Mouse (Mus musculus): ENCODE data around the gene Nf2. TPM values are rescaled to one million over a fixed set of nuclear protein-coding genes. Genes with fewer than 3 reads are reported as not detected.

The Nf2 gene
- polyA plus RNA-seq, 1 experiment from 2014 or later = 53.2 TPM

DNA sequence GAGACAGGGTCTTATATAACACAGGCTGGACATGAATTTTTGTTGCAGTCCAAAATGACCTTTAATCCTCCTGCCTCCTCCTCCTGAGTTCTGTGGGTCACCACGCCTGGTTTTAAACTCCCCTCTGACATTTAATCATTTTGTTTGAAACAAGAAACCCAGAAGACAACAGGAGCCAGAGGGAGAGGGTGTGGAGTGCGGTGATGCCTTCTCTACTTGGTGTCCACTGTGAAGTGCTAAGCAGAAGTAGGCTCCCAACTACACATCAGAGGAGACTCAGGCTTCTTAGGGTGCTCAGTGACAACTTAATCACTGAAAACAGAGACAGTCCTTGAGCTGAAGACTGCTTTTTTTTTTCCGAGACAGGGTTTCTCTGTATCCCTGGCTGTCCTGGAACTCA is 68.4 kb downstream of the Nf2 start:
- no peak overlapping the region for H3K4me3 ChIP-seq (replicated peaks)
- H3K4me1 ChIP-seq = peaks cover 10% of the 10 kb centered on the region; the same call in 1 of the 2 replicates
- H3K27ac ChIP-seq = no peak overlapping the region
- peaks cover 86% of the 10 kb centered on the region for H3K36me3 ChIP-seq
- no peak overlapping the region for H3K9ac ChIP-seq
- H3K4me2 ChIP-seq = no peak overlapping the region
- no peaks in the 10 kb centered on the region for H3K9me3 ChIP-seq (replicated peaks)
- 46% methylated on average over 3 of the region's 3 CpGs for WGBS
- ATAC-seq (replicated peaks; ENCODE audit: low FRiP score) = peak; percentile 53
- no peaks in the 10 kb centered on the region for H3K27me3 ChIP-seq

- Histone ChIP-seq H3K9me3 (replicated peaks) (no peaks in the 10 kb centered on the region), H3K27ac (no peak overlapping the region), H3K9ac (no peak overlapping the region), H3K4me3 (replicated peaks) (no peak overlapping the region), H3K4me2 (no peak overlapping the region), H3K36me3 (peaks cover 49% of the 10 kb centered on the region), H3K4me1 (no peaks in the 10 kb centered on the region), H3K27me3 (no peaks in the 10 kb centered on the region)
- WGBS = 28% methylated on average over 3 of the region's 3 CpGs
- no peak for ATAC-seq (replicated peaks; ENCODE audit: low FRiP score)
Measured at GRCm38 (mm10) chr11:4772925-4773324, 76.4 kb downstream of the Nf2 start.

GRCm38 (mm10) chr11:4771756-4772155 is 77.6 kb downstream of the Nf2 start:
- no peak overlapping the region for H3K27ac ChIP-seq
- H3K4me3 ChIP-seq (replicated peaks) = no peak overlapping the region
- ATAC-seq (replicated peaks; ENCODE audit: low FRiP score) = no peak
- H3K9ac ChIP-seq = no peak overlapping the region
- no peaks in the 10 kb centered on the region for H3K9me3 ChIP-seq (replicated peaks)
- no peaks in the 10 kb centered on the region for H3K4me1 ChIP-seq
- no peak overlapping the region for H3K4me2 ChIP-seq
- peaks cover 40% of the 10 kb centered on the region for H3K36me3 ChIP-seq
- no peaks in the 10 kb centered on the region for H3K27me3 ChIP-seq
- WGBS = 88% methylated on average over 7 of the region's 7 CpGs

DNA sequence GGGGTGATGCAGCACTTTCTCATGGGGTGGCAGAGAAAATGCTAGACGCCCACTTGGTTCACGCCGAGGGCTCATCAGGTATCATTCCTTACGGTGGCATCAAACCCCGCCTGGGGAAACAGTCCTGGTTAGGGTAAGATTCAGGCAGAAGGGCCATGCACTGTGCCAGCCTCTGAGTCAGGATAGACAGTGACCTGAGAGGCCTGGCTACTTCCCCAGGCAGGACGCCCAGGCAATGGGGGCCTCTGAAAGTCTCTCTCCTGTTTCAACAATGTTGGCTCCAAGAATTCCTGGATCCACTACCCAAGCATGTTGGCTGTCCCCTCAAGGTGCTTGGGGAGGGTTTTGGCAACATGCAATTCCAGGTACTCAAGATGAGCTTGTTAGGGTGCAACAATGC is 79.5 kb downstream of the Nf2 start:
- Histone ChIP-seq H3K36me3 (peaks cover 29% of the 10 kb centered on the region), H3K4me1 (no peaks in the 10 kb centered on the region), H3K27me3 (no peaks in the 10 kb centered on the region), H3K4me3 (replicated peaks) (no peak overlapping the region), H3K27ac (no peak overlapping the region), H3K9ac (no peak overlapping the region), H3K4me2 (no peak overlapping the region), H3K9me3 (replicated peaks) (no peaks in the 10 kb centered on the region)
- 90% methylated on average over 6 of the region's 6 CpGs for WGBS
- ATAC-seq (replicated peaks; ENCODE audit: low FRiP score) = no peak

DNA sequence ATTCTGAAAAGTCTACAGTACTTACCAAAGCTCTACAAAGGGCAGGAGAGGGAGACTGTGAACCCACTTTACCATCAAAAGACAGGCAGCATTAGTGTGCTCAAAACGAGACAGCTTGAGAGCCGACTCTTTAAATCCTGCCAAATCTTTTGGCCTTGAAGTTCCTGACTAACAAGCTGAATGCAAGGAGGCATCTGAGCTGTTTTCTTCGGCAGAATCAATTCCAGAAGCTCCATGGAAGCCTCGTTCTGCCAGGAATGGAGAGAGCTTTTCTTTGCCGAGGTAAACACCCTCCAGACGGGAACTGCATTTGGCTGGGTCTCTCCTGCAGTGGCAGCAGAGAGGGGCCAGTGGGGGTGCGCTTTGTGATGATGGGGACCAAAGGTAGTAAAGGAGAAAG is 80.0 kb downstream of the Nf2 start:
- Histone ChIP-seq H3K4me2 (no peak overlapping the region), H3K9ac (no peak overlapping the region), H3K4me1 (no peaks in the 10 kb centered on the region), H3K27ac (no peak overlapping the region), H3K4me3 (replicated peaks) (no peak overlapping the region), H3K9me3 (replicated peaks) (no peaks in the 10 kb centered on the region), H3K36me3 (peaks cover 27% of the 10 kb centered on the region), H3K27me3 (no peaks in the 10 kb centered on the region)
- WGBS = 79% methylated on average over 7 of the region's 7 CpGs
- no peak for ATAC-seq (replicated peaks; ENCODE audit: low FRiP score)

DNA sequence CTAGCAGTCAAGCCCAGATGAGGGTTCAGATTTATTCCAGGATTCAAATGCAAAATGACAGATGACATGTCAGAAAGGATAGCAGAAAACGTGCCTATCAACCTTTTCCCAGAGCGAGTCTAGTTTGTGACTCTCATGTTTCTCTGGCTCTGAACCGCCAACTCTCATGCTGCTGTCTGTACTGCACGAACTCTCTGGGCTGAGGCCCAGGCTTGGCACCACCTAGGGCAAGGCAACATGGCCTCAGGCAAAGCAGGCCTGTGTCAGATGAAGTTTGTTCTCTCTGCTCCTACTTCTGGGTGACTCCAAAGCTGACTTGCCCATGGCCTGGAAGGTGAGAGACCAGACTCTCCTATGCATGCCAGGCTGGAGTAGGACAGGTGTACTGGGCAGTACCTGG is 80.9 kb downstream of the Nf2 start:
- no peaks in the 10 kb centered on the region for H3K9me3 ChIP-seq (replicated peaks)
- H3K36me3 ChIP-seq = peaks cover 25% of the 10 kb centered on the region
- WGBS = 86% methylated on average over 4 of the region's 4 CpGs
- H3K27ac ChIP-seq = no peak overlapping the region
- H3K4me3 ChIP-seq (replicated peaks) = no peak overlapping the region
- H3K4me2 ChIP-seq = no peak overlapping the region
- H3K27me3 ChIP-seq = peaks cover 4% of the 10 kb centered on the region
- H3K9ac ChIP-seq = no peak overlapping the region
- no peaks in the 10 kb centered on the region for H3K4me1 ChIP-seq
- no peak for ATAC-seq (replicated peaks; ENCODE audit: low FRiP score)

- Histone ChIP-seq H3K9ac (no peak overlapping the region), H3K4me1 (peaks cover 12% of the 10 kb centered on the region; the same call in 1 of the 2 replicates), H3K36me3 (peaks cover 11% of the 10 kb centered on the region; the same call in 1 of the 2 replicates), H3K9me3 (replicated peaks) (no peaks in the 10 kb centered on the region), H3K4me2 (no peak overlapping the region), H3K27me3 (peaks cover 33% of the 10 kb centered on the region), H3K4me3 (replicated peaks) (no peak overlapping the region), H3K27ac (no peak overlapping the region)
- WGBS = 57% methylated on average over 5 of the region's 5 CpGs
- ATAC-seq (replicated peaks; ENCODE audit: low FRiP score) = no peak
Measured at GRCm38 (mm10) chr11:4764476-4764875, 84.9 kb downstream of the Nf2 start.

DNA sequence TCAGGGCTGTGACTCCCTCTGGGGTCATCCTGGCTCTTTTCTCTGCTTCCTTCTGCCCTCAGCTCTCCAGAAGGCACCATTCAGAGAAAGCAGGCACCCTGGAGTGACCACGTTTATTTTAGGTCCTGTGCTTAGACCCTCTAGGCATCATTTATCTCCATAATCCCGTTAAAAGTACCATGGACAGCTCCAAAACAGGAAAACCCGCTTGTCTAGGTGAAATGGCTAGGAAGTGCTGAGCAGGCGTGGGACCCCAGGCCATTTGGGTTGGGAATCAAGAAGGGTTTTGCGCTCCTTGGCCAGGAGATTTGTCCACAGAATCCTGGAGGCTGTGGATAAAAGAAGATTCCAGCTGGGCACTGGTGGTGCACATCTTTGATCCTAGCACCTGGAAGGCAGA is 85.7 kb downstream of the Nf2 start:
- Histone ChIP-seq H3K4me2 (no peak overlapping the region), H3K4me1 (peaks cover 12% of the 10 kb centered on the region; the same call in 1 of the 2 replicates), H3K4me3 (replicated peaks) (no peak overlapping the region), H3K9ac (no peak overlapping the region), H3K36me3 (peaks cover 3% of the 10 kb centered on the region; the same call in 1 of the 2 replicates), H3K27me3 (peaks cover 33% of the 10 kb centered on the region), H3K9me3 (replicated peaks) (no peaks in the 10 kb centered on the region), H3K27ac (no peak overlapping the region)
- ATAC-seq (replicated peaks; ENCODE audit: low FRiP score) = no peak
- WGBS = 19% methylated on average over 5 of the region's 5 CpGs

DNA sequence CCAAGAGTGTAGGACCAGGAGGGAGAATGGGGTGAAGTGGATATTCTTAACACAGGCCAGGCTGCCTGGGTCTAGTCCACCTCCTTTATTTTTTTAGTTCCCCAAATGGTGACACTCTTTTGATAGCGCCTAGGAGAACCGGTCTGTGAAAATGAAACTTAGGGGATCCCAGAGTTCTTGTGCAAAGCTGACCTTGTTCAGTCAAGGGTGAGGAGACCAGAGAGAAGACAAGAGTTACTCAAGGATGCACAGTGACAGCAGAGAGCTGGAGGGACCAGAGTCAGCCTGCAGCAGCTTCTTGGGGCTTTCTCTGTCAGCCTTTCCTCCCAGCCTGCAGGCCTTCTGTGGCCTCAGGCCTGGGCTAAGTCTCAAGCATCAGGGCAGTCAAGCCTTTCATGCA is 86.8 kb downstream of the Nf2 start:
- no peak overlapping the region for H3K27ac ChIP-seq
- 9% methylated on average over 2 of the region's 2 CpGs for WGBS
- H3K4me2 ChIP-seq = no peak overlapping the region
- no peak overlapping the region for H3K4me3 ChIP-seq (replicated peaks)
- peaks cover 12% of the 10 kb centered on the region; the same call in 1 of the 2 replicates for H3K4me1 ChIP-seq
- no peaks in the 10 kb centered on the region for H3K36me3 ChIP-seq
- H3K27me3 ChIP-seq = peaks cover 33% of the 10 kb centered on the region
- no peak overlapping the region for H3K9ac ChIP-seq
- ATAC-seq (replicated peaks; ENCODE audit: low FRiP score) = no peak
- no peaks in the 10 kb centered on the region for H3K9me3 ChIP-seq (replicated peaks)

DNA sequence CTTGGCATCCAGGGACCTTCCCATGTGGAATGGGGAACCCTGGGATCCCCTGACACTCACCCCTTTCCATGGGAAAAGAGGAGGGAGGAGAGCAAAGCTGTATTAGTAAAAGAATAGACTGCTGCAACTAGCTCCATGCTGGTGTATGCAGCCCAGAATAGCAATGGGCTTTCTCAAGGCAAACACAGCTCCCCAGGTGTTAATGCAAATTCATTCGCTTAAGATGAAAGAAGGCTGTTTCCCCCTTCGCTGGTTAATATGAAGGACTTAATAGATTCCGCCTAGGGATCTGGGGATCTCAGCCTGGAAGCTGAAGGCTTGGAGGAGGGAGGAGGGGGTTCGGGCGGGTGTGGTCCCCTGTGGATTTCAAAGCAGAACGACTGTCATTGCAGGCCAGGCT is 87.3 kb downstream of the Nf2 start:
- Histone ChIP-seq H3K4me2 (no peak overlapping the region), H3K36me3 (no peaks in the 10 kb centered on the region), H3K9me3 (replicated peaks) (no peaks in the 10 kb centered on the region), H3K4me1 (peaks cover 14% of the 10 kb centered on the region; the same call in 1 of the 2 replicates), H3K9ac (no peak overlapping the region), H3K27me3 (peaks cover 33% of the 10 kb centered on the region), H3K27ac (no peak overlapping the region), H3K4me3 (replicated peaks) (no peak overlapping the region)
- WGBS = 18% methylated on average over 6 of the region's 6 CpGs
- no peak for ATAC-seq (replicated peaks; ENCODE audit: low FRiP score)

DNA sequence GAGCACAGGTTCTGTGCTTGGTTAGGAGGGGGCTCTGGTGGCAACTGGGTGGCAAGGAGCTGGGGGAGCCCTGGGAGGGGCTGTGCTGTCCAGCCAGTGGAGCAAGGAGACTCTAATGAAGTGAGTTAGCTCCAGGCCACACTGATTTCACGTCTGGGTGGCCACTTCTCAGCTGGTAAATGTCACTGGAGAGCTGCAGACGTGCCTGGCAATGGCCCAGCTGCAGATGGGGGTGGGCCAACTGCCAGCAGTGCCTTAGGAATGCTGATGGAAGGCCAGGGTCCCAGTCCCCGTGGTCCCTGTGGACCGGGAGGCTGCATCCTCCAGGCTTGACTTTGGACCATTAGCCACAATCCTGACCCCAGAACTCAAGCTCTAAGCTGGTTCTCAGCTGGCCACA is 88.9 kb downstream of the Nf2 start:
- Histone ChIP-seq H3K9me3 (replicated peaks) (no peaks in the 10 kb centered on the region), H3K27me3 (peaks cover 33% of the 10 kb centered on the region), H3K27ac (no peak overlapping the region), H3K4me1 (peaks cover 14% of the 10 kb centered on the region; the same call in 1 of the 2 replicates), H3K4me3 (replicated peaks) (no peak overlapping the region), H3K4me2 (no peak overlapping the region), H3K36me3 (no peaks in the 10 kb centered on the region), H3K9ac (no peak overlapping the region)
- peak; percentile 54 for ATAC-seq (replicated peaks; ENCODE audit: low FRiP score)
- 18% methylated on average over 4 of the region's 4 CpGs for WGBS

- ATAC-seq (replicated peaks; ENCODE audit: low FRiP score) = no peak
Measured at GRCm38 (mm10) chr11:4757789-4758158, 91.6 kb downstream of the Nf2 start.

More at GRCm38 (mm10) chr11:4757789-4758158, 91.6 kb downstream of the Nf2 start:
- H3K4me2 ChIP-seq = no peak overlapping the region
- no peaks in the 10 kb centered on the region for H3K36me3 ChIP-seq
- H3K4me3 ChIP-seq (replicated peaks) = no peak overlapping the region
- 7% methylated on average over 4 of the region's 4 CpGs for WGBS
- peaks cover 17% of the 10 kb centered on the region; the same call in 1 of the 2 replicates for H3K4me1 ChIP-seq
- H3K27ac ChIP-seq = no peak overlapping the region
- H3K27me3 ChIP-seq = peaks cover 24% of the 10 kb centered on the region
- 0 out of 2 replicates have a peak, but pooled peaks cover 4% of the 10 kb centered on the region for H3K9me3 ChIP-seq (replicated peaks)
- no peak overlapping the region for H3K9ac ChIP-seq

Data from kidney, embryonic 15.5 days (tissue).